Mouse (Mus musculus): Measurements from ENCODE around the gene Tfpi2.

DNA sequence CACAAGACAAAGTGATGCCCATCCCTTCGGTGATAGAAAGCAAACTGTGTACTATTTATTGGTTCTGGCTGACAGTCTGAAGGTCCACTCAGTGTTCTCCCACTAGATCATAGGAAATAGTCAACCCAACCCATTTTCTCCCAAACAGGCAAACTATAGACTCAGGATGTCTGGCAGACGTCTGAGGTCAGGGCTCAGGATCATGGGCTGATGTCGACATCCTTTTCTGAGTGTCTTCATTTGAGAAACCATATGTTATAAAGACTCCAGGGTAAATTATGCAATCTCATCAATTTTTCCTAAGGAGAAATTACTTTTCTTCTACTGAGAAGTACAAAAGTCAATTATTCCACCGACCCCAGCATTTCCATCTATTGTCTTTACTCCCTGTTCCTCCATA lies 9.4 kb upstream of the Tfpi2 start:
- no peak for TF ChIP-seq CTCF (IDR thresholded peaks at IDR 0.05; ENCODE audit: low read depth)
- TF ChIP-seq EP300 (IDR thresholded peaks at IDR 0.05; ENCODE audit: low read depth): no peak

All from liver, postnatal 0 days (tissue).